Mouse (Mus musculus) bone marrow, adult 2 months (tissue): ENCODE data around the gene Rasa2.

Source experiments
- CTCF ChIP-seq: fragments of 200-500 bp; IDR thresholded peaks from 2 replicates; pipeline ENCODE4 v1.5.1; 2011; ENCODE audit warnings: low read length, control low read depth; ENCODE audit not compliant: control insufficient read depth, insufficient read depth
- POLR2A ChIP-seq: fragments of 200-500 bp; IDR thresholded peaks from 2 replicates; pipeline ENCODE4 v1.6.1; 2011; ENCODE audit warnings: low read depth, mild to moderate bottlenecking, control low read depth, low read length, borderline replicate concordance; ENCODE audit not compliant: control insufficient read depth

- TF ChIP-seq CTCF = no peak
- no peak for TF ChIP-seq POLR2A
Observed at GRCm38 (mm10) chr9:96515737-96516136, 115.7 kb downstream of the Rasa2 start.
